Mouse (Mus musculus) lung, embryonic 16.5 days (tissue): Measurements from ENCODE around the gene Osbpl6. TPM values are rescaled to one million over a fixed set of nuclear protein-coding genes. Genes with fewer than 3 reads are reported as not detected.

Source experiments
- ATAC-seq: fragments of 200-750 bp; cut with Nextera tagmentation; 2 replicates; pipeline ENCODE4 v1.8.0; 2017; ENCODE audit warnings: low read depth, mild to moderate bottlenecking, moderate library complexity
- H3K27ac ChIP-seq: fragments of 300-500 bp; sonication (generic); 2 replicates; pipeline ENCODE4 v1.5.1; 2014; ENCODE audit warnings: mild to moderate bottlenecking, control low read depth, low read length
- H3K27me3 ChIP-seq: fragments of 300-500 bp; sonication (generic); 2 replicates; pipeline ENCODE4 v1.6.1; 2014; ENCODE audit warnings: low read depth, low read length, mixed read lengths; ENCODE audit not compliant: control insufficient read depth, insufficient read depth
- H3K36me3 ChIP-seq: fragments of 300-500 bp; sonication (generic); 2 replicates; pipeline ENCODE4 v1.6.1; 2014; ENCODE audit warnings: low read length; ENCODE audit not compliant: control insufficient read depth, insufficient read depth
- H3K4me1 ChIP-seq: fragments of 300-500 bp; sonication (generic); replicated peaks from 2 replicates; pipeline ENCODE4 v1.6.1; 2014; ENCODE audit warnings: low read length, mixed read lengths; ENCODE audit not compliant: control insufficient read depth, insufficient read depth
- H3K4me2 ChIP-seq: fragments of 300-500 bp; sonication (generic); 2 replicates; pipeline ENCODE4 v1.6.1; 2014; ENCODE audit warnings: low read depth, low read length, control low read depth
- H3K4me3 ChIP-seq: fragments of 300-500 bp; sonication (generic); 2 replicates; pipeline ENCODE4 v1.5.1; 2014; ENCODE audit warnings: mild to moderate bottlenecking, low read length, control low read depth
- H3K9ac ChIP-seq: fragments of 300-500 bp; sonication (generic); 2 replicates; pipeline ENCODE4 v1.6.1; 2014; ENCODE audit warnings: low read length, control low read depth
- H3K9me3 ChIP-seq: fragments of 300-500 bp; sonication (generic); 2 replicates; pipeline ENCODE4 v1.6.1; 2016; ENCODE audit warnings: low read length; ENCODE audit not compliant: control insufficient read depth
- WGBS: fragments of 180-500 bp; shearing (Covaris S2); extraction: QIAGEN DNeasy Blood & Tissue Kit; methylation state at CpG from one replicate; pipeline ENCODE4 v1.1.7; 2014; 5-methylcytosine and 5-hydroxymethylcytosine counted together
- polyA plus RNA-seq: library from polyadenylated mRNA; unstranded; fragments of >200 nt; fragmentation: Nextera tagmentation; extraction: Ambion mirVana; gene quantifications from 2 replicates; pipeline ENCODE4 v1.2.1, GENCODE M21; 2015

Osbpl6 gene
- polyA plus RNA-seq, 1 experiment from 2014 or later, result 20.9 TPM

DNA sequence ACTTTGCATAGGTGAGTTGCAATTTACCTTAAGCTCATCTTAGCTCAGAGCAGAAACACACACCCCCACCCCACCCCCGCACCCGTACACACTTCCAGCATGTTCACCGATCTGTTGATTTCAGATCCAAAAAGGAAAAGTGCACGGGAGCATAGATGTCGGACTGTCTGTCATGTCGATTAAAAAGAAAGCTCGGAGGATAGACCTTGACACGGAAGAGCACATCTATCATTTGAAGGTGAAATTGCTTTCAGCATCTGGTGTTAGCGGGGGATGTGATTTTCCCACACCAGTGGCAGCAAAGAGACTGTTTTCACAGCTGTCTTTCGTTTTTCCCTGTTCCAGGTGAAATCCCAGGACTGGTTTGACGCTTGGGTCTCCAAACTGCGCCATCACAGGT is 143.0 kb downstream of the Osbpl6 start:
- Histone ChIP-seq H3K27me3 (no peaks in the 10 kb centered on the region), H3K4me3 (no peak overlapping the region), H3K9ac (no peak overlapping the region), H3K36me3 (no peaks in the 10 kb centered on the region; the same call in 1 of the 2 replicates), H3K27ac (no peak overlapping the region), H3K9me3 (no peaks in the 10 kb centered on the region), H3K4me2 (no peak overlapping the region), H3K4me1 (peaks cover 9% of the 10 kb centered on the region)
- ATAC-seq, result no peak
- WGBS, result 77% methylated on average over 12 of the region's 12 CpGs

GRCm38 (mm10) chr2:76555852-76556558 is 149.7 kb downstream of the Osbpl6 start:
- ATAC-seq, result no peak
- WGBS, result 65% methylated on average over 11 of the region's 11 CpGs
- H3K27me3 ChIP-seq, result no peaks in the 10 kb centered on the region

DNA sequence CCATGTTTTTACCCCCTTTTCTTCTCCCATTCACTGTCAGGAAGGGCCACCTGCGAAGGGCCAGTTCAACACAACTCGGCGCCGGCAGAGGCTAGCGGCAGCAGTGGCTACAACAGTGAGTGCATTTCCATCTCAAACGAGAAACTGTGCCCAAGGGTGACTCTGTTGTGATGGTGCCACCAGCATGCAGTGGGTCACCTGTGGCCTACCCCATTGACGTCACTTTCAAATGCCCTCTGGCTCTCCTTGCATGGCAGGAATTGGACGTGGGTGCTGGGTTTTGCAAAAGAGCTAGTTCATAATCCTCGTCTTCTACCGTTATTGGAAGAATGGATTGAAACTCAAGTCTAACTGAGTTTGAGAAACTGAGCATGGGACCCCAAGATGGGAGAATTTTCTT is 153.8 kb downstream of the Osbpl6 start:
- no peaks in the 10 kb centered on the region for H3K9me3 ChIP-seq
- no peaks in the 10 kb centered on the region for H3K27me3 ChIP-seq
- ATAC-seq, result no peak
- WGBS, result 89% methylated on average over 10 of the region's 10 CpGs
- no peak overlapping the region for H3K27ac ChIP-seq
- H3K4me2 ChIP-seq, result no peak overlapping the region
- H3K9ac ChIP-seq, result no peak overlapping the region
- no peaks in the 10 kb centered on the region for H3K36me3 ChIP-seq
- H3K4me1 ChIP-seq, result 0 out of 2 replicates have a peak, but pooled peaks cover 4% of the 10 kb centered on the region
- no peak overlapping the region for H3K4me3 ChIP-seq

More at GRCm38 (mm10) chr2:76555852-76556558, 149.7 kb downstream of the Osbpl6 start:
- no peak overlapping the region for H3K9ac ChIP-seq
- H3K4me3 ChIP-seq, result no peak overlapping the region
- H3K9me3 ChIP-seq, result no peaks in the 10 kb centered on the region
- no peaks in the 10 kb centered on the region for H3K4me1 ChIP-seq
- H3K27ac ChIP-seq, result no peak overlapping the region
- no peaks in the 10 kb centered on the region; the same call in 1 of the 2 replicates for H3K36me3 ChIP-seq
- H3K4me2 ChIP-seq, result no peak overlapping the region

GRCm38 (mm10) chr2:76563862-76564261 is 157.6 kb downstream of the Osbpl6 start:
- peak; percentile 52; the same call in 1 of the 2 replicates for ATAC-seq
- Histone ChIP-seq H3K9ac (no peak overlapping the region), H3K36me3 (no peaks in the 10 kb centered on the region), H3K27me3 (no peaks in the 10 kb centered on the region), H3K4me1 (0 out of 2 replicates have a peak, but pooled peaks cover 4% of the 10 kb centered on the region), H3K27ac (no peak overlapping the region), H3K4me2 (no peak overlapping the region), H3K9me3 (no peaks in the 10 kb centered on the region), H3K4me3 (no peak overlapping the region)
- 42% methylated on average over 4 of the region's 4 CpGs for WGBS

DNA sequence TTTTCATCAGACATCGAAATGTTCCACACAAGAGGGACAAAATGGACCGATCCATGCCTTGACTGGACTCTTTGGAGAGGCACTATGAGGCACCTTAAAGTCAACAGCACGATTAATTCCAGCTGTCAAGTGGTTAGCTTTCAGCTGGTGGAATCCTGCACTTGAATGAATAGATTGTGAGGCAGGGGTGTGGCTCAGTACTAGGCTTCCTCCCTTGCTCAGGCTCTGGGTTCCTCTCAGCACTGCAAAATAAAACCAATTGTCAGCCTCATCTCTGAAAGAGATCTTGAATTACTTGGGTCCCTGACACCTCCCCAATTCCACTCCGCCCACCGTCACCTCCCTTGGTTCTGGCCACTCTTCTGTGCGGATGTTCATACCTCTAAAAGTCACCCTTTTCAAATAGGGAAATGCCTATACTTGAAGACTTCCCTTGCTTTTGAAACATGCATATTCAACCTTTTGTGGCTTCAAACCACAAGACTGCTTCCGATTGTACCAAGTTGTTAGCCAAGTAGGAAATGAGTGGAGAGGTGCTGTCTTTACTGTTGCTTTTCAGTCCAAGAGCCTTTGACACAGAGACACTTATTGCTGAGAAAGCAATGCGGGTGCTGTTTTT is 160.7 kb downstream of the Osbpl6 start:
- Histone ChIP-seq H3K27ac (no peak overlapping the region), H3K36me3 (no peaks in the 10 kb centered on the region), H3K9ac (no peak overlapping the region), H3K4me3 (no peak overlapping the region), H3K4me1 (peaks cover 10% of the 10 kb centered on the region; the same call in 1 of the 2 replicates), H3K27me3 (no peaks in the 10 kb centered on the region), H3K9me3 (no peaks in the 10 kb centered on the region), H3K4me2 (no peak overlapping the region)
- WGBS, result 66% methylated on average over 8 of the region's 8 CpGs
- no peak for ATAC-seq

GRCm38 (mm10) chr2:76571543-76571942 is 165.2 kb downstream of the Osbpl6 start:
- Histone ChIP-seq H3K4me2 (no peak overlapping the region), H3K27me3 (no peaks in the 10 kb centered on the region), H3K9me3 (no peaks in the 10 kb centered on the region), H3K27ac (no peak overlapping the region), H3K4me3 (no peak overlapping the region), H3K4me1 (peaks cover 6% of the 10 kb centered on the region; the same call in 1 of the 2 replicates), H3K36me3 (no peaks in the 10 kb centered on the region), H3K9ac (no peak overlapping the region)
- peak; percentile 61; the same call in 1 of the 2 replicates for ATAC-seq
- WGBS, result 44% methylated on average over 10 of the region's 10 CpGs

- Histone ChIP-seq H3K9ac (no peak overlapping the region), H3K4me1 (no peaks in the 10 kb centered on the region), H3K4me3 (no peak overlapping the region), H3K27me3 (no peaks in the 10 kb centered on the region), H3K9me3 (no peaks in the 10 kb centered on the region), H3K36me3 (no peaks in the 10 kb centered on the region), H3K4me2 (no peak overlapping the region), H3K27ac (no peak overlapping the region)
- 75% methylated on average over 8 of the region's 8 CpGs for WGBS
- no peak for ATAC-seq
Measured at GRCm38 (mm10) chr2:76578911-76579310, 172.6 kb downstream of the Osbpl6 start.

GRCm38 (mm10) chr2:76585090-76585489 is 178.8 kb downstream of the Osbpl6 start:
- Histone ChIP-seq H3K4me3 (no peak overlapping the region), H3K36me3 (no peaks in the 10 kb centered on the region; the same call in 1 of the 2 replicates), H3K27me3 (no peaks in the 10 kb centered on the region), H3K9ac (no peak overlapping the region), H3K4me2 (no peak overlapping the region), H3K4me1 (peaks cover 2% of the 10 kb centered on the region; the same call in 1 of the 2 replicates), H3K9me3 (no peaks in the 10 kb centered on the region), H3K27ac (no peak overlapping the region)
- no peak for ATAC-seq
- WGBS, result 87% methylated on average over 13 of the region's 13 CpGs

- ATAC-seq, result no peak
- WGBS, result 73% methylated on average over 10 of the region's 10 CpGs
- Histone ChIP-seq H3K4me2 (no peak overlapping the region), H3K9me3 (no peaks in the 10 kb centered on the region), H3K27me3 (no peaks in the 10 kb centered on the region), H3K4me3 (no peak overlapping the region), H3K9ac (no peak overlapping the region), H3K36me3 (no peaks in the 10 kb centered on the region; the same call in 1 of the 2 replicates), H3K4me1 (peaks cover 2% of the 10 kb centered on the region; the same call in 1 of the 2 replicates), H3K27ac (no peak overlapping the region)
Measured at GRCm38 (mm10) chr2:76586906-76587305, 180.6 kb downstream of the Osbpl6 start.
